Mouse (Mus musculus): ENCODE data around the gene Ddn. TPM values are rescaled to one million over a fixed set of nuclear protein-coding genes. Genes with fewer than 3 reads are reported as not detected.

The Ddn gene
- total RNA-seq, 2 experiments from 2014 or later = 0.64 to 0.79 TPM

DNA sequence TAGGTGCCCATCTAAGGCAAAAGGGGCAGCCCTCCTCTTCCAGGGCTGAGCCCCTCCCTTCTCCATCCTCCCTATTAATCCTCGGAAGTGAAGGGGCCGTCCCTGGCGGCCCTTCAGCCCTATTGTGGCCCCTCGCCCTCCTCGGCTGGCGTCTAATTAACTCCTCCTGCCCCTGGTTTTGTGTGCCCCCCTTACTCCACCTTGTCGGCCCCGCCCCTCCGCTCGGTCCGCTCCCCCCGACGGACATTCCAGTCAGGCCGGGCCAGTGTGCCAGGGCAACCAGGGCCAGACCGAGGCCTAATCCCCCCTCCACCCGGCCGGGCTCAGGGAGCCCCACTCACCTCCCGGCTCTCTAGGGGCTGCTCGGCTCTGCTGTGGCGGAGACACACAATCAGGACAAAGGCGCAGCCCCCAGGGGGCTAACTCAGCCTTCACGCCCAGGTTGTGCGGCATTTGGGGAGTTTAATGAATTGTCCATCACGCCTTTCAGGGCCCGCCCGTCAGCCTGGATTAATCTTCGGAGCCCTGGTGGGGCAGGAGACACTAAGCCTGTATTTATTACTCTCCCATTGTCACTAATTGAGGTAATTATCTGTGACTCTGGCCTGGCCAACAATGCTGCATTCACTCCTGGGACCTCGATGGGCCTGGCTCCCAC, 11.3 kb downstream of the Ddn start:
- DNase-seq = no peak

DNA sequence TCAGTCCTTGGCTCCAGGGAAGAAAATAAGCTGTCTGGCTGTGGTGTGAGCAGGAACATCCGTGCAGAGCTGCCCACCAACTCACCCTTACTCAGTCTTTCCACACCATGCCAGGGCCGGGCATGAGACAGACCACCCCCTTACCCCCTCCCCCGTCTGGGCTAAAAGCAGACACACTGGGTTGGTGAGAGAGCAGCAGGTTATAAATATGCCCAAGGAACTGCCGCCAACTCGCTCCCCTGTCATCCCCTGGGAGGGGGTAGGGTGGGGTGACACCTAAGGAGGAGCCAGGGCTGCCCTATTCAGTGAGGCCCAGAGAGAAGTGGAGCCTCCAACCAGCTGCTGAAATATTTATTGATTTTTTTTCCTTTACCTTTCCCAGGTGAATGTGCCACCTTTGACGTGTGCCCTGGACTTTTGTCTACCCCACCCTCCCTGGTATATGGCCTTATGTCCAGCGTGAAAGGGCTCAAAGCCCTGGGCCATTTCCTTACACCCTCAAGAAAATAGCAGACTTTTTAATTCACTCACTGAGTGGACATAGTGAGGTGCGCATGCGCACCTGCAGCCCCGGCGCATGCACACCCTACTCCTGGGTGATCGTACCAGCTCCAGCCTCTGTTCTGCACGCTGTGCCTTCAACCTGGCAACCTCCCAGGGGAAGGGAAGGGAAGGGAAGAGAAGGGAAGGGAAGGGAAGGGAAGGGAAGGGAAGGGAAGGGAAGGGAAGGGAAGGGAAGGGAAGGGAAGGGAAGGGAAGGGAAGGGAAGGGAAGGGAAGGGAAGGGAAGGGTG, 12.3 kb downstream of the Ddn start:
- DNase-seq = no peak

DNA sequence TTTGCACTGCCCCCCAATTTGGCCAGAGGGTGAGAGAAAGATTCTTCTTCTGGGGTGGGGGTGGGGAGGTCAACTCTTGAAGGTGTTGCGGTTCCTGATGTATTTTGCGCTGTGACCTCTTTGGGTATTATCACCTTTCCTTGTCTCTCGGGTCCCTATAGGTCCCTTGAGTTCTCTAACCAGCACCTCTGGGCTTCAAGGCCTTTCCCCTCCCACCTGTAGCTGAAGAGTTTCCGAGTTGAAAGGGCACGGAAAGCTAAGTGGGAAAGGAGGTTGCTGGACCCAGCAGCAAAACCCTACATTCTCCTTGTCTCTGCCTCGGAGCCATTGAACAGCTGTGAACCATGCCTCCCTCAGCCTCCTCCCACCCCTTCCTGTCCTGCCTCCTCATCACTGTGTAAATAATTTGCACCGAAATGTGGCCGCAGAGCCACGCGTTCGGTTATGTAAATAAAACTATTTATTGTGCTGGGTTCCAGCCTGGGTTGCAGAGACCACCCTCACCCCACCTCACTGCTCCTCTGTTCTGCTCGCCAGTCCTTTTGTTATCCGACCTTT, 16.1 kb downstream of the Ddn start:
- DNase-seq = no peak

DNA sequence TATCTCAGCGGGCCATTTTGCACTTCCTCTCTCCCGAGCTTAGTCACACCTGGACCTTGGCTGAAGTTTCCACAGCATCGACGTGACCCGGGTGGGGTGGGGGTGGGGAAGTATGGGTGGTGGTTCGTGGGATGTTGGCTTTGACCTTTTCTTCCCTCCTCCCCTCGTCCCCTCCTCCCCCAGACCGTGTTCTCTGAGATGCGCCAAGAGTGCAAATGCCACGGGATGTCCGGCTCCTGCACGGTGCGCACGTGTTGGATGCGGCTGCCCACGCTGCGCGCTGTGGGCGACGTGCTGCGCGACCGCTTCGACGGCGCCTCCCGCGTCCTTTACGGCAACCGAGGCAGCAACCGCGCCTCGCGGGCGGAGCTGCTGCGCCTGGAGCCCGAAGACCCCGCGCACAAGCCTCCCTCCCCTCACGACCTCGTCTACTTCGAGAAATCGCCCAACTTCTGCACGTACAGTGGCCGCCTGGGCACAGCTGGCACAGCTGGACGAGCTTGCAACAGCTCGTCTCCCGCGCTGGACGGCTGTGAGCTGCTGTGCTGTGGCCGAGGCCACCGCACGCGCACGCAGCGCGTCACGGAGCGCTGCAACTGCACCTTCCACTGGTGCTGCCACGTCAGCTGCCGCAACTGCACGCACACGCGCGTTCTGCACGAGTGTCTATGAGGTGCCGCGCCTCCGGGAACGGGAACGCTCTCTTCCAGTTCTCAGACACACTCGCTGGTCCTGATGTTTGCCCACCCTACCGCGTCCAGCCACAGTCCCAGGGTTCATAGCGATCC, 16.9 kb downstream of the Ddn start:
- no peak for DNase-seq

DNA sequence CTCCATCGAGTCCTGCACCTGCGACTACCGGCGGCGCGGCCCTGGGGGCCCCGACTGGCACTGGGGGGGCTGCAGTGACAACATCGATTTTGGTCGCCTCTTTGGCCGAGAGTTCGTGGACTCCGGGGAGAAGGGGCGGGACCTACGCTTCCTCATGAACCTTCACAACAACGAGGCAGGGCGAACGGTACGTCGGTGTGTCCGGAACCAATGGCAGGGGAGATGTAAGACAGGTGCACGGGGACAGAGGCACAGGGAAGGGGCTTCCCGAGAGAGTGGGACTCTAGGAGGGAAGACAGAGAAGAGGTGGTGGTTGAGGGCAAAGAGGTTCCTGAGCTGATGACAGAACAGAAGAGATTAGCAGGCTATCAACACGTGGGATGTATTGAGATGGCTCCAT, 17.5 kb downstream of the Ddn start:
- no peak for DNase-seq

DNA sequence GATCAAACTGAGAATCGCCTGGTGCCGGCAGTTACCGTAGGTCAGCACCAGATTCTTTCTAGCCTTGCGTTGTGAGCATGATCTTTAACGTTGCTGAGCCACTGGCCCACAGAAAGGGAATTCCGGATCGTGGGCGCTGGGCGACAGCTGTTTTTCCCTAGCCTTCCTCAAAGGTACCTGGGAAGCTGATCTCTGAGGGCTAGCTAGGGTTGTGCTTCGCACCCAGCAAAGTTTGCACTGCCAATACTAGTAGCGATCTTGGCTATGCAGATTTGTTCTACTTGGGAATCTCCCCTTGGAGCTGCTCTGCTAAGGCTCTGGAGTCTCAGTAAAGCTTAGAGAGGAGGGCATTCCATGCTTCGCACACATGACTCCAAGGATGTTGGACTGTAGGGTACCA, 18.1 kb downstream of the Ddn start:
- no peak for DNase-seq

DNA sequence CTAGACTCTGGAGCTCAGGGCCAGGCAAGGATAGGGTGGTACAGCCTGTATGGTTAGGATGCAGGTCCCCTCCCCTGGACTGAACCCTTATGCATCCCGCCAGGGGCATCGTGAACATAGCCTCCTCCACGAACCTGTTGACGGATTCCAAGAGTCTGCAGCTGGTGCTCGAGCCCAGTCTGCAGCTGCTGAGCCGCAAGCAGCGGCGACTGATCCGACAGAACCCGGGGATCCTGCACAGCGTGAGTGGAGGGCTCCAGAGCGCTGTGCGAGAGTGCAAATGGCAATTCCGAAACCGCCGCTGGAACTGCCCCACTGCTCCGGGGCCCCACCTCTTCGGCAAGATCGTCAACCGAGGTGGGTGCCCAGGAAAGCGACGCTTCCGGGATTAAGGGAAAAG, 18.5 kb downstream of the Ddn start:
- no peak for DNase-seq

DNA sequence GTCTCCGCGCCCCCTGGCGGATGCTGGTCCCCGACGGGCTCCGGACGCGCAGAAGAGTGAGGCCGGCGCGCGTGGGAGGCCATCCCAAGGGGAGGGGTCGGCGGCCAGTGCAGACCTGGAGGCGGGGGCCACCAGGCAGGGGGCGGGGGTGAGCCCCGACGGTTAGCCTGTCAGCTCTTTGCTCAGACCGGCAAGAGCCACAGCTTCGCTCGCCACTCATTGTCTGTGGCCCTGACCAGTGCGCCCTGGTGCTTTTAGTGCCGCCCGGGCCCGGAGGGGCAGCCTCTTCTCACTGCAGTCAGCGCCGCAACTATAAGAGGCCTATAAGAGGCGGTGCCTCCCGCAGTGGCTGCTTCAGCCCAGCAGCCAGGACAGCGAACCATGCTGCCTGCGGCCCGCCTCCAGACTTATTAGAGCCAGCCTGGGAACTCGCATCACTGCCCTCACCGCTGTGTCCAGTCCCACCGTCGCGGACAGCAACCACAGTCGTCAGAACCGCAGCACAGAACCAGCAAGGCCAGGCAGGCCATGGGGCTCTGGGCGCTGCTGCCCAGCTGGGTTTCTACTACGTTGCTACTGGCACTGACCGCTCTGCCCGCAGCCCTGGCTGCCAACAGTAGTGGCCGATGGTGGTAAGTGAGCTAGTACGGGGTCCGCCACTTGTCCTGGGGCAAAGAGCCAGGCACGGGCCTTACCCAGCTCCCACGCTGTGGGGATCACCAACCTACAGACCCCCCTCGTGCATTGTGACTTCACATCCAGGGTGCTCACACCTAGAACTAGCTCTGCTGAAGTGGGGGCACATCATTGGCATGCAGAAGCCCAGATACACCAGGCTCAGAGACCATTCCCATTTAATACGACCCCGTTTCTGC, 19.4 kb downstream of the Ddn start, which contains the start of gene Wnt1:
Wnt1 (plus strand) TSS at position 197 of the 875 bp plus-strand sequence.
- DNase-seq = peak in 1 of 2 experiments; percentile 73

DNA sequence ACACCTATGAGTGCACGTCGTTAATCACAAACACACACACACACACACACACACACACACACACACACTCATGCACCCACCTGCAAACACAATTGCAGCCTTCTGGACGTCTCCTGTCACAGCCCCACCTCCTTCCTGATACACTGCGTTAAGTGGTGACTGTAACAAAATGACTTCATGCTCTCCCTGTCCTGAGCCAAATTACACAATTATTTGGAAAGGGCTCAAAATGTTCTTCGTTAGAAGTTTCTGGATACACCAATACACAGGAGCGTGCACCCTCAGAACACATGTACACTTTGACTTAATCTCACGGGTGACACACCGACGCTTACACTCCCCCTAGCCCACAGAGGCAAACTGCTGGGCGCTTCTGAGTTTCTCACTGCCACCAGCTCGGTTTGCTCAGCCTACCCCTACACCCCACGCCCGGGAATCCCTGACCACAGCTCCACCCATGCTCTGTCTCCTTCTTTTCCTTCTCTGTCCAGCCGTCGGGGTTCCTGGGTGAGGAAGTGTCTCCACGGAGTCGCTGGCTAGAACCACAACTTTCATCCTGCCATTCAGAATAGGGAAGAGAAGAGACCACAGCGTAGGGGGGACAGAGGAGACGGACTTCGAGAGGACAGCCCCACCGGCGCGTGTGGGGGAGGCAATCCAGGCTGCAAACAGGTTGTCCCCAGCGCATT, 20.2 kb downstream of the Ddn start:
- DNase-seq = no peak

DNA sequence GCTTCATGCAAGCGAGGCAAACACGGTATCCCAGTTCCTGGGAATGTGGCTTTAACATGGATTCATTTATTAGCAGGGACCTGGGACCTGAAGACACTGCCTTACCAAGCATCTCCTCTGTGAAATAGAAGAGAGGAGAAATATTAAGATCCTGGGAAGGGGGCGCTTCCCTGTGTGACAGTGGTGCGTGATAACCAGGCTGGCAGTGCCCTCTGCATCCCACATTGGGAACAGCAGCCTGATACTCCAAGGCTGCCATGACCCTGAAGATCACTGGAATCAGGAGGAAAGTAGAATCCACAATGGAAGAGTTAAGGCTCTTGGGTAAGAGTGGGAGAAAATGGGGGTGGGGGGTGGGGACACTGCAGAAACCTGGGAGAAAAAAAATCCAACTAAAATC, 21.4 kb downstream of the Ddn start:
- no peak for DNase-seq

DNA sequence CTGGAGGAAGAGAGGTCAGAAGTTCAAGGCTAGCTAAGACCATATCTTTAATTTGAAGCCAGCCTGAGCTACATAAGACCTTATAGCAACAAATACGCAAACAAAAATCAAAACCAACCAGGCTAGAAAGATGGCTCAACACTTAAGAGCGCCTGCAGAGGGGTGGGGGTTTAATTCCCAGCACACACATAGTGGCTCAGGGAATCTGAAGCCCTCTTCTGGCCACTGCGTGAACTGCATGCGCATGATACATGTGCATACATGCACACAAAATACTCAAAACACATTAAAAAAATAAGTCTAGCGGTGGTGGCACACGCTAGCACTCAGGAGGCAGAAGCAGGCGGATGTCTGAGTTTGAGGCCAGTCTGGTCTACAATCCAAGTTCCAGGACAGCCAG, 23.5 kb downstream of the Ddn start:
- DNase-seq = no peak

DNA sequence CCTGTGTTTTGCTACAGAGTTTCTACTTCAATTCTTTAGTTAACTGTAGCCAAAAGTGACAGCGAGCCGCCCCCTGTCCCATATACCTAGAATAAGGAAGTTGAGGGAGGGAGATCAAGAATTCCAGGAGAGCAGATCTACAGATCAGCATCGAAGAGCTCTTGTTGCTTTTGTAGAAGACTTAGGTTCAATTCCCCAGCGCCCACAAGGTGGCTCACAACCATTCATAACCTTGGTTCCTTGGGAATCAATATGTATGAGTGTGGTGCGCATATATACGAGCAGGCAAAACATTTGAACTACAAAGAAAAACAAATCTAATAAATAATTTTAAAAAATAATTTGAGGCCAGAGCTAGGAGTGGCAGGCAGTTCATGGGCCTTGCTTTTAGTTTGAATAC, 28.1 kb downstream of the Ddn start:
- no peak for DNase-seq

DNA sequence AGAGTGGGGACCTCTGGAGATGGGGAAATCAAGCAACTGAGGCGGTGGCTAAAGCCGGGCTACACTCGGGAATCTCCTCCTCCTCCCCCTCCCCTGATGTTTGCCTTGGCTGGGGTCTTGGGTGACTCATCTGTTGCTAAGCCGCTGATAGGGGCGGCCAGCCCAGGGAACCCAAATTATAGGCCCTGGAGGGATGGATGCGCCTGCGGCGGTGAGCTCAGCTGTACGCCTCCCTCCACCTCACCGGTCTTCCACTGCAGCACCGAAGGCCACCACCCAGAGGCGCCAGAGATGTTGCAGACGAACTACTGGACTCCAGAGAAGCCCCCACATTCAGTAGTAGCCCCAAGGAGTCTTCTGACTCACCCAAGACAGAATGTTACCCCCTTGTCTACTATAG, 28.7 kb downstream of the Ddn start:
- peak; percentile 67 to 70 for DNase-seq

DNA sequence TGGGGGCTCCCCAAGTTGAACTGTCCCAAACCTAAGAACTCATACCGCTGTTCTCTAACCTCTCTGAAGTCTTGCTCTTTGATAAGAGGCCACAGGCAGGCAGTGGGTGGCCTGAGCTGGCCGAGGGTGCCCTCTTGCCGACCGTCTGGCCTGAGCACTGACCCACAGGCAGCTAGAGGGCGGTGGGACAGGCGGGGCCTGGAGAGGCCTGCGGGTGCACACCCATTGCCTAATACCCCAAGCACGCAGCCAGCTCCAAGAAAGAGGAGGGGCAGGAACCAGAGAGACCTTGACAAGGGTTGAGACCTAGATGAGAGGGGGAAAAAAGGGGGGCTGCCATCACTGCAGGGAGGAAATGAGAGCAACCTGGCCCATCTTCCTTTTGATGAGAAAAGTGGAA, 29.2 kb downstream of the Ddn start:
- peak; percentile 57 to 68 for DNase-seq

DNA sequence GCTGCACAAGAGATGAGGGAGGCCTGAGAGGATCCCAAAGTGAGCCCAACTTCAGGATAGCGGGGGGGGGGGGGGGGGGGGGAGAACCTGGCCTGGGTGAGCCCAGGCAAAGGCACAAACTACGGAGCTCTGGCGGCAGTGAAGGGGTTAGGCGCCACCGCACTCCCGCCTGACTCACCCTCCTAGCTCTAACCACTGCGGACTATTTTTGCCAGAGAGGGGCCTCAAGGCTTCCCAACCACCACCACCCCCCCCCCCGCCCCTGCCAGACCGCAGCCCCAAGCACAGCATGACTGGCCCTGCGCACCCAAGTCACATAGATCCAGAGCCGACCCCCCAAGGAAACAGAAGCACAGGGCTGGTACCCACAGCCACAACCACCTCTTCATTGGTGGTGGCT, 30.5 kb downstream of the Ddn start:
- no peak for DNase-seq

DNA sequence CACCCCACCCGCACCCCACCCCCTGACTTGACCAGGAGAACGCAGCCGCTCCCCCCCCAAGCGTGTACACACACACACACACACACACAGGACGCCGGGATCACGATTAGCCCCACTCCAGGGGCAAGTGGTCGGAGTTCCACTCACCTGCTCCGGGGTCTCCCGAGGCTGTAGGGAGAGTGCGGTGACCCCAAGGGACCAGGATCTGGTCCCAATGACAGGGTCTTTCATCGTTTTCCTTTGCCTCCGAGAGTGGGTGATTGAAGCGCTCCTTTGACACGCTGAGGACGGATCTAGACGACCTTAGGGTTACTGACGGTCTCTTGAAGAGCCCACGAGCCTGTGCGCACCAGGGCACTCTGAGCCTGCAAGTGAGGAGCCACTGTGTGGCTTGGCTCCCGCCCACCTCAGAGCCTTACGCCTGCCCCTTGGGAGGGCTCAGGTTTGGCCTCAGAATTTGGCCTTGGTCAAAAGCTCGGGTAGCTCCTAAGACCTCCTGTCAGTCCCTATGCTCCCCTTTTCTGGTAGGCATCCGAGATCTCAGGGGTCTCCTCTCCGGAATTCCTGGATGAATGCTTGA, 31.0 kb downstream of the Ddn start:
- no peak for DNase-seq

DNA sequence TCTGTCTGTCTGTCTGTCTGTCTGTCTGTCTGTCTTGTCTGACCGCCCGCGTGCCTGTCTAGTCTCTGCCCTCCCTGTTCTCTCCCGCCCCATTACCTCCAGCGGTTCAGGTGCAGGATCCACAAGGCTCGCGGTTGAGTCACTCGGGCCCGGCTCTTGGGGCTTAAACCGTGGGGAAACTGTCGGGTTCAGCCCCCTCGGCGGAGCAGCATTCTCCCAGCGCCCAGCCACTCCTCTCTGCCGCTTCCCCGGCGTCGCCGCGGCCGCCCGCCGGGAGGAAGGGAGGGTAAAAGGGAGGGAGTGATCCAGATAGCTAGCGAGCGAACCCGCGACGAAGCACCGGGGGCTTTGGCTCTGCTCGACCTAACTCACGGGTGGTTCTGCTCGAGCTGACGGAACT, 31.5 kb downstream of the Ddn start, which contains the start of gene Wnt10b:
Wnt10b (minus strand) TSS at position 389 of the 400 bp plus-strand sequence.
- DNase-seq = peak in 1 of 2 experiments; percentile 38

DNA sequence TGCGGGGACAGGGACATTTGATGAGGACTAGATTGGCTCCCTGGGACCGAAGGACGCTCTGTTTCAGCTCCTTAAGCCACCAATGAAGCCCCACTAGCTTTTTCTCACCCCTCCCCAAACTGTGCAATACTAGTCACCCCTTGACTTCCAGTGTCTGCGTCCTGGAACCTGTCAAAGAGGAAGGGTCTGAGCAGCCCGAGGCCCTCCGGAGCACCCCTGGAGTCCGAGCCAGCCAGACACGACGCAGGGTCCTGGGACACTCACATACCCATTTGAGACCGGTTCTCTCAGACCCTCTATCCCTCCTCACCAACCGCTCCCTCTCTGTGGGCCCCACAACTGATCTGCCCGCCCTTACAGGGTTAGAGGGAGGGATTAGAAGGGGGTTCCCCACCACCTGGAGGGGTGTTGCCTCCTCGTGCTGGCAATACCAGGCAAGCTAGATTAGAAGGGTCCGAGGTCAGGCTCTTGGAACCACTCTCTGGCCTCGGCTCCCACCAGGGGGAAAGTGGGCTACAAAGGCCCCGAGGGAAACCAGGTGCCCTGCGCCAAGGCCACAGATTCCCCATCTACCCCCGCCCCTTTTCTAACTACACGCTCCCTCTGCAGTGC, 32.2 kb downstream of the Ddn start:
- no peak for DNase-seq

DNA sequence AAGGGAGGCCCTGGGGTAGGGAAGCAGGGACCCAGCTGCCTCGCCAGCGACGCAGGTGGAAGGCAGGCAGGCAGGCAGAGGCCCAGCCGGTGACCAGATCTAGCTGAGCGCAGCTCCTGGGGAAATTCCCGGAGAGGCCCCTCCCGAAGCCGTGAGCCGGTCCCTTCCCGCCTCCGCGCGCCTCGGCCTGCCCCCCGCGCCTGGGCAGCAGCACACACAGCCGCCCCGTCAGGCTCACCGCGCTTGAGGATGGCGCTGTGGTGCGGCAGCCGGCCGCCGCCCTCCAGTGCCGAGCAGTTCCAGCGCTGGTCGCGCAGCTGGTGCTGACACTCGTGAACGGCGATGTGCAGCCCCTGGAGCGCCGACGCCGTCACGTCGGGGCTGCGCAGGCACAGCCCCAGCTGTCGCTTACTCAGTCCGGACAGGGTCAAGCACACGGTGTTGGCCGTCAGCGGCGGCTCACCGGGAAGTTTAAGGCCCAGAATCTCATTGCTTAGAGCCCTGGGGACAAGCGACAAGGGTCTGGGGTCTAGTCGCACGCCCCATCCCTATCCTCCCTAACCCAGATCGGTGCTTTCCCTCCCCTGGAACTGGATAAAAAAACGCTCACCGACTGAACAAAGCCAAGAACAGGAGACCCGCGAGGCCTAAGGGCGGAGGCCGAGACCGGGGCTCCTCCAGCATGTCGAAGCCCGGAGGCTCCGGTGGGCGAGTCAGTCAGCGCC, 32.8 kb downstream of the Ddn start:
- peak in 1 of 2 experiments; percentile 23 for DNase-seq
